Mouse (Mus musculus): ENCODE results near the gene Aes.

Gene Aes

GRCm38 (mm10) chr10:81559163-81559626 is at the start of gene Aes:
Gene Aes (plus strand): TSS chr10:81559488.
- in situ Hi-C loops (cut with MboI), result no loop called here

GRCm38 (mm10) chr10:81510246-81510810 is 49.0 kb upstream of the Aes start:
- in situ Hi-C loops (cut with MboI), result no loop called here

- in situ Hi-C loops (cut with MboI), result no loop called here
Measured at GRCm38 (mm10) chr10:81513798-81514197, 45.5 kb upstream of the Aes start.

- in situ Hi-C loops (cut with MboI), result no loop called here
Measured at GRCm38 (mm10) chr10:81517227-81517626, 42.1 kb upstream of the Aes start.

- in situ Hi-C loops (cut with MboI), result no loop called here
Measured at GRCm38 (mm10) chr10:81518546-81518945, 40.7 kb upstream of the Aes start.

- in situ Hi-C loops (cut with MboI), result no loop called here
Measured at GRCm38 (mm10) chr10:81519227-81519977, 39.9 kb upstream of the Aes start.

GRCm38 (mm10) chr10:81519978-81520365 is 39.3 kb upstream of the Aes start:
- in situ Hi-C loops (cut with MboI), result no loop called here

GRCm38 (mm10) chr10:81523142-81523541 is 36.1 kb upstream of the Aes start:
- in situ Hi-C loops (cut with MboI), result no loop called here

GRCm38 (mm10) chr10:81523570-81523969 is 35.7 kb upstream of the Aes start:
- in situ Hi-C loops (cut with MboI), result no loop called here

- in situ Hi-C loops (cut with MboI), result no loop called here
Measured at GRCm38 (mm10) chr10:81524051-81524605, 35.2 kb upstream of the Aes start, which contains the start of gene Gna15. Gene Gna15 (minus strand): TSS chr10:81524225.

GRCm38 (mm10) chr10:81525017-81525694 is 34.1 kb upstream of the Aes start:
- in situ Hi-C loops (cut with MboI), result no loop called here

GRCm38 (mm10) chr10:81526779-81527178 is 32.5 kb upstream of the Aes start:
- in situ Hi-C loops (cut with MboI), result no loop called here

GRCm38 (mm10) chr10:81534826-81535225 is 24.5 kb upstream of the Aes start:
- in situ Hi-C loops (cut with MboI), result loop anchor here (5.0 kb wide), 1 partner anchor 38 kb away; the partner anchor contains the start of gene Ncln

- in situ Hi-C loops (cut with MboI), result no loop called here
Measured at GRCm38 (mm10) chr10:81536734-81537133, 22.6 kb upstream of the Aes start.

- in situ Hi-C loops (cut with MboI), result no loop called here
Measured at GRCm38 (mm10) chr10:81537429-81537828, 21.9 kb upstream of the Aes start.

GRCm38 (mm10) chr10:81538321-81539048 is 20.8 kb upstream of the Aes start:
- in situ Hi-C loops (cut with MboI), result no loop called here

- in situ Hi-C loops (cut with MboI), result no loop called here
Measured at GRCm38 (mm10) chr10:81541363-81541762, 17.9 kb upstream of the Aes start.

GRCm38 (mm10) chr10:81541803-81542202 is 17.5 kb upstream of the Aes start:
- in situ Hi-C loops (cut with MboI), result no loop called here

- in situ Hi-C loops (cut with MboI), result no loop called here
Measured at GRCm38 (mm10) chr10:81542727-81543460, 16.4 kb upstream of the Aes start.

- in situ Hi-C loops (cut with MboI), result no loop called here
Measured at GRCm38 (mm10) chr10:81543633-81544032, 15.7 kb upstream of the Aes start.
